Mouse (Mus musculus): ENCODE results near the gene Atp8a1. TPM values are rescaled to one million over a fixed set of nuclear protein-coding genes. Genes with fewer than 3 reads are reported as not detected.

Atp8a1 gene
- total RNA-seq, 2 experiments from 2014 or later: 34.1 to 51.1 TPM

- ATAC-seq (ENCODE audit: poor library complexity, severe bottlenecking): no peak
Observed at GRCm38 (mm10) chr5:67575705-67576104, 271.5 kb downstream of the Atp8a1 start.

- no peak for ATAC-seq (ENCODE audit: poor library complexity, severe bottlenecking)
Observed at GRCm38 (mm10) chr5:67574039-67574438, 273.2 kb downstream of the Atp8a1 start.

GRCm38 (mm10) chr5:67572552-67573155 is 274.6 kb downstream of the Atp8a1 start:
- no peak for ATAC-seq (ENCODE audit: poor library complexity, severe bottlenecking)

Other genes starting within 250 kb of the Atp8a1 start
- gene Shisa3, start 239.6 kb downstream of the Atp8a1 start, total RNA-seq (2015): not detected in 2 replicates
- gene Shisa3, start 239.6 kb downstream of the Atp8a1 start, total RNA-seq (2017): not detected in 2 replicates
- not detected in 2 replicates for gene Gm5108, start 94.2 kb upstream of the Atp8a1 start, total RNA-seq (2015)
- not detected in 2 replicates for gene Gm5108, start 94.2 kb upstream of the Atp8a1 start, total RNA-seq (2017)
- not detected in 2 replicates for gene Gm21905, start 99.0 kb upstream of the Atp8a1 start, total RNA-seq (2015)
- gene Gm21905, start 99.0 kb upstream of the Atp8a1 start, total RNA-seq (2017): not detected in 2 replicates
- gene Grxcr1, start 184.4 kb upstream of the Atp8a1 start, total RNA-seq (2015): not detected in 2 replicates
- not detected in 2 replicates for gene Grxcr1, start 184.4 kb upstream of the Atp8a1 start, total RNA-seq (2017)